Comparison of ENCODE assay signal across 17 mouse cellular contexts in the genomic region with DNA sequence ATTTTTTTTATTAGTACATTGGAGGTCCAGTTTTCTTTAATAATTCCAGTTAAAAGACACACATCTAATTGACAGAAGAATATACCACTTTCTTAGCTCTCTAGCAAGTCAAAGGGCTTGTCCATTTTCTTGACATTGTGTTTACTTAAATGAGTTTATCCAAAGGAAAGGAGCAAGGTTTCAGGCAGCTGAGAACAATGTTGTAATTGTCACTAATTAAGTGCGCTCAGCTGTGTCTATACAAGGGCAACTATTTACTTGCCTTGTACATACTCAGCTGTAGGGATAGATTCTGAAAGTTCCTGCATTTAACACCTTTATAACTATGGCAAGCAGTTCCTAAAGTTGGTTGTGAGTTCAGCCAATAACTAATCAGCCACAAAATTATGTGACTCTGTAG.
"Had no signal": no experiment of that assay in that cellular context is flagged by ENCODE, and none has a peak within 500 bp of the region (broad histone marks: within the 10 kb centered on the region; RNA-seq: fewer than 3 reads in every experiment).

No protein-coding gene starts in this region.

- H3K9me3 ChIP-seq: midbrain, embryonic 10.5 days; neural tube, embryonic 13.5 days; neural tube, embryonic 15.5 days had no signal

- H3K27ac ChIP-seq: midbrain, embryonic 10.5 days; neural tube, embryonic 13.5 days; neural tube, embryonic 15.5 days had no signal

- ATAC-seq: midbrain, embryonic 16.5 days had no signal

- H3K4me2 ChIP-seq: lung, embryonic 14.5 days; neural tube, embryonic 13.5 days; neural tube, embryonic 15.5 days had no signal

- H3K27me3 ChIP-seq: neural tube, embryonic 13.5 days; neural tube, embryonic 15.5 days had no signal

- H3K4me3 ChIP-seq: midbrain, embryonic 10.5 days; myocyte; neural tube, embryonic 13.5 days; neural tube, embryonic 15.5 days had no signal

- H3K4me1 ChIP-seq: neural tube, embryonic 13.5 days; neural tube, embryonic 15.5 days had no signal

- DNase-seq: lung, adult 18-20 months; lung, embryonic 14.5 days; lung, postnatal 10 days; lung, postnatal 4 days; midbrain, embryonic 14.5 days; right cerebral cortex, adult 18-20 months; right cerebral cortex, postnatal 25 days; right cerebral cortex, postnatal 4 days; spleen, adult 18-20 months; thymus, adult 18-20 months; thymus, postnatal 14 days; thymus, postnatal 36 days had no signal

- H3K9ac ChIP-seq: lung, embryonic 14.5 days; neural tube, embryonic 13.5 days; neural tube, embryonic 15.5 days had no signal

- H3K36me3 ChIP-seq: midbrain, embryonic 10.5 days; neural tube, embryonic 13.5 days; neural tube, embryonic 15.5 days had no signal
